Mouse (Mus musculus): ENCODE measurements around the gene Brsk2. TPM values are rescaled to one million over a fixed set of nuclear protein-coding genes. Genes with fewer than 3 reads are reported as not detected.

The Brsk2 gene
- polyA plus RNA-seq, 1 experiment from 2014 or later, result 0.22 TPM

- Histone ChIP-seq H3K4me1 (replicated peaks) (no peaks in the 10 kb centered on the region), H3K36me3 (replicated peaks) (no peaks in the 10 kb centered on the region), H3K4me2 (no peak overlapping the region), H3K27ac (replicated peaks) (no peak overlapping the region), H3K27me3 (peaks cover 47% of the 10 kb centered on the region), H3K4me3 (replicated peaks) (no peak overlapping the region), H3K9ac (no peak overlapping the region), H3K9me3 (replicated peaks) (no peaks in the 10 kb centered on the region)
- 61% methylated on average over 8 of the region's 8 CpGs for WGBS (ENCODE audit: insufficient replicate concordance)
- no peak for ATAC-seq (ENCODE audit: insufficient read depth)
Measured at GRCm38 (mm10) chr7:141956174-141956566, 6.6 kb downstream of the Brsk2 start.

DNA sequence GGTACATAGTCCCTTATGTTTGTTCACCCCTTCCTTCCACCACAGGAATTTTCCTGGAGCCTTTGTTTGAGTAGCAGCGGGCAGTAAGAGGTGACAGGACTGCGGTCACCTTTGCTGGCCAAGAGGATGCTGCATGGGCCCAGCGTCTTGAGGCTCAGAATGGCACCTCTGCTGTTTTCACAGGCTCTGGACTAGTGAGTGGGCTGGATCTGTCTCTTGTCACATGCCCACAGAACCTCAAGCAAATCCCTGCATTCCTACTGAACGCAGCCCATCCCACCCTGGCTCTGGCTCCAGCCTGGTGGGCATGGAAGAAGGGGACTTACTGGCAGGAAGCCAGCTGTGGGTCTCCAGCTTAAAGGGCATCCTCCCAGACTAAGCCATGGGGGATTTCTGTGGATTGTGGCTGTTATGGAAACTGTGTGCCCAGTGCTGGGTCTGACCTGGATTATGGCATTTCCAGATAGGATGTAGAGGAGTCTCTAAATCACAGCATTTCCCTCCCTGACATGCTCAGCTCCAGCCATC, 8.0 kb downstream of the Brsk2 start:
- no peak for ATAC-seq (ENCODE audit: insufficient read depth)

DNA sequence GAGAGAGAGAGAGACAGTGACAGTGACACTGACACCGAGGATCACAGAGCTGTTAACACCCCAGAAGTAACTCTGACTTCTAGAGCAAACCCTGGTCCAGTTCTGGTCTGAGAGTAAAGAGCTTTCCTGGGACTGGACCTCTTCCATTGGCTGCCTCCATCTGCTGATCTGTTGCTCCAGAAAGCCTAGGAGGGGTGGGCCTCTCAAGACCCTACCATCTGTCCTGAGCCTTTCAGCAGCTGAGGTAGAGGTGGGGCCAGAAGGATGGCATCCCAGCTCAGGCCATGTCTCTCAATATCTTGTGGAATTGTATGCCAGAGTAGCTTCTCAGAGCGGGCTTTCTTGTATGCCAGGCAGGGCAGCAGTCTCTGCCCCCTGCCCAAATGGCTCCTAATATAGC, 8.7 kb downstream of the Brsk2 start:
- 55% methylated on average over 2 of the region's 2 CpGs for WGBS (ENCODE audit: insufficient replicate concordance)
- no peak for ATAC-seq (ENCODE audit: insufficient read depth)
- no peak overlapping the region for H3K9ac ChIP-seq

More for the DNA sequence above, 8.0 kb downstream of the Brsk2 start:
- Histone ChIP-seq H3K4me1 (replicated peaks) (no peaks in the 10 kb centered on the region), H3K4me2 (no peak overlapping the region), H3K36me3 (replicated peaks) (no peaks in the 10 kb centered on the region), H3K27ac (replicated peaks) (no peak overlapping the region), H3K9ac (no peak overlapping the region), H3K4me3 (replicated peaks) (no peak overlapping the region), H3K9me3 (replicated peaks) (no peaks in the 10 kb centered on the region), H3K27me3 (peaks cover 33% of the 10 kb centered on the region)
- 57% methylated on average over 4 of the region's 4 CpGs for WGBS (ENCODE audit: insufficient replicate concordance)

GRCm38 (mm10) chr7:141959133-141959532, 9.6 kb downstream of the Brsk2 start:
- Histone ChIP-seq H3K36me3 (replicated peaks) (no peaks in the 10 kb centered on the region), H3K9me3 (replicated peaks) (no peaks in the 10 kb centered on the region), H3K9ac (no peak overlapping the region), H3K27me3 (peaks cover 21% of the 10 kb centered on the region), H3K4me1 (replicated peaks) (no peaks in the 10 kb centered on the region), H3K4me2 (no peak overlapping the region), H3K27ac (replicated peaks) (no peak overlapping the region), H3K4me3 (replicated peaks) (no peak overlapping the region)
- 68% methylated on average over 1 of the region's 1 CpGs for WGBS (ENCODE audit: insufficient replicate concordance)
- no peak for ATAC-seq (ENCODE audit: insufficient read depth)

More for the DNA sequence above, 8.7 kb downstream of the Brsk2 start:
- H3K9me3 ChIP-seq (replicated peaks), result no peaks in the 10 kb centered on the region
- no peaks in the 10 kb centered on the region for H3K4me1 ChIP-seq (replicated peaks)
- H3K4me2 ChIP-seq, result no peak overlapping the region
- H3K36me3 ChIP-seq (replicated peaks), result no peaks in the 10 kb centered on the region
- H3K4me3 ChIP-seq (replicated peaks), result no peak overlapping the region
- H3K27ac ChIP-seq (replicated peaks), result no peak overlapping the region
- peaks cover 27% of the 10 kb centered on the region for H3K27me3 ChIP-seq

DNA sequence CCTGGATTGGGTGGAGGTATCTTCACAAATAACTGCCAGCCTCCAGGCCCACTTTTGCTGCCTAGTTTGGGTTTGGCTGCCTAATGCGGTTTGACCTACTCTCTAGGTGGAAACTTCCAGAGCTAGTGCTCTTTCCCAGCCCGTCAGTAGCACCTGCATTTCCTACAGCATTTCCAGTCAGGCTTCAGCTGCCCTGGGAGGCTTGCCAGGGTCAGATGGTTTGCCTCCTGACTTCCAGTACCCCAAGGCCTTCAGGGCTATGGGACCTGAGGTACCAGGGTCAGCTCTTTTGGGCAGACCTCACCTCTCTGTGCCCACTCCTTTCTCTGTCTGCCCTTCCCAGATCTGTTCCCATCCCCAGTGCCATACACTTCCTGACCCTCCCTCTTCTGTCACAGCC, 11.4 kb downstream of the Brsk2 start:
- no peak overlapping the region for H3K4me3 ChIP-seq (replicated peaks)
- H3K27me3 ChIP-seq, result peaks cover 4% of the 10 kb centered on the region
- no peaks in the 10 kb centered on the region for H3K4me1 ChIP-seq (replicated peaks)
- no peak overlapping the region for H3K9ac ChIP-seq
- H3K4me2 ChIP-seq, result no peak overlapping the region
- no peaks in the 10 kb centered on the region for H3K9me3 ChIP-seq (replicated peaks)
- H3K27ac ChIP-seq (replicated peaks), result no peak overlapping the region
- no peak for ATAC-seq (ENCODE audit: insufficient read depth)
- 53% methylated on average over 2 of the region's 2 CpGs for WGBS (ENCODE audit: insufficient replicate concordance)
- no peaks in the 10 kb centered on the region for H3K36me3 ChIP-seq (replicated peaks)

DNA sequence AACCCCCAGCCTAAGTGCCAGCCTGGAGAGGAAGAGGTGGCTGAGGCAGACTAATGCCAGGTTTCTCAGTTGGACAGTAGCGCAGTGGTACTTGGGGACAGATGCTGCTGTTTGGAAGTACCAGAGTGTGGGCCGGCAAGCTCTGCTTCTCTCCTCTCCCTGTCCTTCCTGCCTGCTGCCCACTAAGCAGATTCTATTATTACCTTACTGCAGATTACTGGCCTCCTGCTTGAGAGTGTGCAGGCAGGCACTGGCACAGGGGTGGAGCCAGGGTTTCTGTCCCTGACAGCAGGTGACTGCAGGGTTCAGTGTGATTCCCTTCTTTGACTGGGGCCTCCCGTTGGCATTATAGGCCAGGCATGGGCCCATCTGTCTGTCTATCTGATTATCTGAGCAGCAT, 11.9 kb downstream of the Brsk2 start:
- Histone ChIP-seq H3K36me3 (replicated peaks) (no peaks in the 10 kb centered on the region), H3K27ac (replicated peaks) (no peak overlapping the region), H3K4me1 (replicated peaks) (no peaks in the 10 kb centered on the region), H3K9ac (no peak overlapping the region), H3K4me3 (replicated peaks) (no peak overlapping the region), H3K9me3 (replicated peaks) (no peaks in the 10 kb centered on the region), H3K27me3 (peaks cover 4% of the 10 kb centered on the region), H3K4me2 (no peak overlapping the region)
- 63% methylated on average over 3 of the region's 3 CpGs for WGBS (ENCODE audit: insufficient replicate concordance)
- no peak for ATAC-seq (ENCODE audit: insufficient read depth)

- Histone ChIP-seq H3K4me1 (replicated peaks) (no peaks in the 10 kb centered on the region), H3K36me3 (replicated peaks) (no peaks in the 10 kb centered on the region), H3K4me2 (no peak overlapping the region), H3K27ac (replicated peaks) (no peak overlapping the region), H3K9ac (no peak overlapping the region), H3K4me3 (replicated peaks) (no peak overlapping the region), H3K27me3 (peaks cover 4% of the 10 kb centered on the region), H3K9me3 (replicated peaks) (no peaks in the 10 kb centered on the region)
- ATAC-seq (ENCODE audit: insufficient read depth), result no peak
- WGBS (ENCODE audit: insufficient replicate concordance), result 94% methylated on average over 3 of the region's 3 CpGs
Measured at GRCm38 (mm10) chr7:141962521-141962920, 13.0 kb downstream of the Brsk2 start.

DNA sequence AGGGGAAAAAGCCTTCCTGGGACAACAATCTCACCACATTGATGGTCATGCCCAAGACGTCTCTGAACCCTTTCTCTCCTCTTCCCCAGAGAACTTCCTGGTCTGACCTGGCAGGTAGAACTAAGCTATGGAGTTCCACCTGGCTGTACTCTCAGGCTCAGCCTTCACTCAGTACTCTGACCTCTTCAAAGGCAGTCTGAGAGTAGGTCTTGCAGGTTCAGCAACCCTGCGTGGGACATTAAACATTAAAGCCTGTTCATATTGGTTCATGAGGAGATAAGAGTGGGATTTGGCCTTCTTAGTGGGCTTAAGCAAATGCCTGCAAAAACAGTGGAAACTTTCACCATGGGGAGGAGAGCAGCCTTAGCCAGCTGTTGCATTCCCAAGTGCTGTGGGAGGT, 16.7 kb downstream of the Brsk2 start:
- no peaks in the 10 kb centered on the region for H3K4me1 ChIP-seq (replicated peaks)
- no peak overlapping the region for H3K9ac ChIP-seq
- no peak overlapping the region for H3K4me2 ChIP-seq
- no peaks in the 10 kb centered on the region for H3K36me3 ChIP-seq (replicated peaks)
- no peaks in the 10 kb centered on the region for H3K9me3 ChIP-seq (replicated peaks)
- 36% methylated on average over 2 of the region's 2 CpGs for WGBS (ENCODE audit: insufficient replicate concordance)
- no peak for ATAC-seq (ENCODE audit: insufficient read depth)
- H3K27me3 ChIP-seq, result peaks cover 4% of the 10 kb centered on the region; the same call in 1 of the 2 replicates
- H3K27ac ChIP-seq (replicated peaks), result no peak overlapping the region
- H3K4me3 ChIP-seq (replicated peaks), result no peak overlapping the region

DNA sequence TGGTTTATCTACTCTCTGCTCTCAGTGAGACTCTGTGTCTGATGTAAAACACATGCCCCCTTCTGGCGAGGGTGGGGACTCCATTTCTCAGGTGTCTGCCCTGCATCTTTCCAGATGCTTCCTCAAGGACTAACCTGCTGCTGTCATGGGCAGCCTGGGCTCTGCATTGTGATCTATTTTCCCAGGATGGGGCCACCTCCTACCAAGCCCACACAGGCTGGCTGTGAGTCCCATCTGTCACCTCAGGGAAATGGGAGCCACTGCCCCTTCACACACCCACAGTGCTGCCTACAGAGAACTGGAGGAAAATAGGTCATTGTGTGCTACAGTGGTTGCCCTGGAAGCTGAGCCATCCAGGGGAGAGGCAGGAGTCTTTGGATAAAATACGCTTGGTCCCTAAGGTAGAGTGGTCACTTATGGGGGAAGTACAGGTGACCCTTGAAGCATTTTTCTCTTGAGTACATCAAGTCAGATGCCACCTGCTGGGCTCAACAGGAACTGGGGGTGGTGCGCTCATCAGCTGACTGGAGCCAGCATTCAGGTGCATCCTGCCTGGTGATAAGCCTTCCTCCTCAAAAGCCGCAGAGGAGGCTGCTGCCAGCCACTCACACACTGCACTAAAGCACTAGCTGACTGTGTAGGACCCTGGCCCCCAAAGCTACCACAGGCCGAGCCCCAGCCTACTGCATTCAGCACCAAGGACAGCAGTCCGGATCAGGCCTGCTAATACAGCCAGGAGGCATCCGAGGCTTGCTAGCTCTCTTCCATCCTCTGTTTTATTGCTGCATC, 23.5 kb downstream of the Brsk2 start:
- H3K4me1 ChIP-seq (replicated peaks), result no peaks in the 10 kb centered on the region
- no peaks in the 10 kb centered on the region for H3K36me3 ChIP-seq (replicated peaks)
- no peak overlapping the region for H3K27ac ChIP-seq (replicated peaks)
- no peak overlapping the region for H3K4me2 ChIP-seq
- H3K27me3 ChIP-seq, result no peaks in the 10 kb centered on the region
- no peak overlapping the region for H3K9ac ChIP-seq
- no peak for ATAC-seq (ENCODE audit: insufficient read depth)
- WGBS (ENCODE audit: insufficient replicate concordance), result 19% methylated on average over 7 of the region's 7 CpGs
- H3K4me3 ChIP-seq (replicated peaks), result no peak overlapping the region
- no peaks in the 10 kb centered on the region for H3K9me3 ChIP-seq (replicated peaks)

DNA sequence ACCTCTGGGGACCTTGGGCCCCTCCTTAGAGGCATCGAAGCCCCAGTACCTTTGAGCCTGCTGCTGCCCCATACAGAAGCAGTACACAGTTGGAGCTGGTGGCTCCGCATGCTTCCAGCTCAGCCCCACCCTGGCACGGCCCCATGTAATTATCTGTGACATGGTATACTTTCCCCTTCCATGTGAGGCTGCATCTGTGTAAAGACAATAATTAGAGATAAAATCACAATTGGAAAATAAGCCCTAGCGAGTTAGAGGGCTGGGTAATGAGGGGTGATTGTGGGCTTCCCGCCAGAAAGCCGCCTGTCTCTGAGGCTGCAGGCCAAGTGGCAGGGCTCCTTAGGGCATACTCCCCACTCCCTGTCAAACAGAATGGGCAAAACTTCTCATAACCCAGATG, 28.5 kb downstream of the Brsk2 start:
- no peaks in the 10 kb centered on the region for H3K36me3 ChIP-seq (replicated peaks)
- H3K9ac ChIP-seq, result no peak overlapping the region
- no peaks in the 10 kb centered on the region for H3K27me3 ChIP-seq
- H3K4me1 ChIP-seq (replicated peaks), result no peaks in the 10 kb centered on the region
- H3K4me3 ChIP-seq (replicated peaks), result no peak overlapping the region
- no peaks in the 10 kb centered on the region for H3K9me3 ChIP-seq (replicated peaks)
- ATAC-seq (ENCODE audit: insufficient read depth), result no peak
- H3K27ac ChIP-seq (replicated peaks), result no peak overlapping the region
- H3K4me2 ChIP-seq, result no peak overlapping the region
- WGBS (ENCODE audit: insufficient replicate concordance), result 63% methylated on average over 6 of the region's 6 CpGs

DNA sequence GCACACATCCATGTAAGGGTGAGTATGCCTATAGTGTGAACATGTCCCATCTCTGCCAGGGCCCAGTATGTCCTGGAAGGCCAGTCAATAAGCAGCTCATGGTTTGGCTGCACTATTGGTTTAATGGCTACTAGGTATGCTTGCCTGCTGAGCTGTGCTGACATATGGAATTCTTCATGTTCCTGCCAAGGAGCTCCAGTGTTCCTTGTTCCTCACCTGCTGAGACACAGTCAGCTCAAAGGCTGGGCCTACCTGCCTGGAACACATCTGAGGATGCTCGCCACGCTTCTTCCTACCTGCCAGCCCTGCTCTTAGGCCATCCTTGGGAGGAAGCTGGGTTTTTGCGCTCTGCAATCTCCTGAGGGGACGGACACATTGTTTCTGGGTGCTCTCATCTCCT, 29.7 kb downstream of the Brsk2 start:
- Histone ChIP-seq H3K27me3 (no peaks in the 10 kb centered on the region), H3K9me3 (replicated peaks) (no peaks in the 10 kb centered on the region), H3K36me3 (replicated peaks) (no peaks in the 10 kb centered on the region), H3K4me2 (no peak overlapping the region), H3K4me3 (replicated peaks) (no peak overlapping the region), H3K4me1 (replicated peaks) (no peaks in the 10 kb centered on the region), H3K9ac (no peak overlapping the region), H3K27ac (replicated peaks) (no peak overlapping the region)
- no peak for ATAC-seq (ENCODE audit: insufficient read depth)
- 73% methylated on average over 4 of the region's 4 CpGs for WGBS (ENCODE audit: insufficient replicate concordance)

DNA sequence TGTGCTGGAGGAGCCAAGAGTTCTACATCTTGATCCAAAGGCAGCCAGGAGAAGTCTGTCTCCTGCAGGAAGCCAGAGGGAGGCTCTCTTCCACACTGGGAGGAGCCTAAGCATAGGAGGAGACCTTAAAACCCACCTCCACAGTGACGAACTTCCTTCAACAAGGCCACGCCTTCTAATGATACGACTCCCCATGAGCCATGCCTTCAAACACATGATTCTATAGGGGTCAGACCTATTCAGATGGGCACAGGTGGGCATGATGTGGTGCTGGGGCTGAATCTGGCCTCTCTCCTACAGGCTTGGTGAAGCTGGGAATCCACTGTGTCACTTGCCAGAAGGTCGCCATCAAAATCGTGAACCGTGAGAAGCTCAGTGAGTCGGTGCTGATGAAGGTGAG, 31.7 kb downstream of the Brsk2 start:
- Histone ChIP-seq H3K4me1 (replicated peaks) (no peaks in the 10 kb centered on the region), H3K9ac (no peak overlapping the region), H3K9me3 (replicated peaks) (no peaks in the 10 kb centered on the region), H3K27ac (replicated peaks) (no peak overlapping the region), H3K36me3 (replicated peaks) (no peaks in the 10 kb centered on the region), H3K4me3 (replicated peaks) (no peak overlapping the region), H3K4me2 (no peak overlapping the region), H3K27me3 (no peaks in the 10 kb centered on the region)
- WGBS (ENCODE audit: insufficient replicate concordance), result 62% methylated on average over 7 of the region's 7 CpGs
- ATAC-seq (ENCODE audit: insufficient read depth), result no peak
